Mouse (Mus musculus) myocyte (in vitro differentiated cells): ENCODE measurements around the gene AL607142.1.

Source experiments
- CEBPB ChIP-seq: IDR thresholded peaks from 2 replicates; pipeline ENCODE4 v1.6.1; 2011; ENCODE audit warnings: mild to moderate bottlenecking, moderate library complexity; ENCODE audit not compliant: poor library complexity, insufficient read depth, severe bottlenecking
- E2F4 ChIP-seq: IDR thresholded peaks from one replicate; pipeline ENCODE4 v1.6.1; 2011; ENCODE audit warnings: mild to moderate bottlenecking, control low read depth, moderate library complexity; ENCODE audit not compliant: insufficient read depth
- MAX ChIP-seq: IDR thresholded peaks from one replicate; pipeline ENCODE4 v1.6.1; 2011; ENCODE audit warnings: low read depth, mild to moderate bottlenecking, control low read depth
- MYOD1 ChIP-seq, 3 experiments: IDR thresholded peaks; one replicate each; pipeline ENCODE4 v1.6.1; 2011; ENCODE audit warnings: control low read depth in 2 of 3, low read depth in 2 of 3, mild to moderate bottlenecking in 2 of 3, moderate library complexity in 1 of 3; ENCODE audit not compliant: insufficient read length in 2 of 3, control insufficient read depth in 1 of 3
- MYOG ChIP-seq, 3 experiments: IDR thresholded peaks; one replicate each; pipeline ENCODE4 v1.6.1; 2011; ENCODE audit warnings: control low read depth in 2 of 3, low read depth in 2 of 3, mild to moderate bottlenecking in 2 of 3; ENCODE audit not compliant: insufficient read length in 2 of 3, control insufficient read depth in 1 of 3, insufficient read depth in 1 of 3
- POLR2A ChIP-seq: IDR thresholded peaks from one replicate; pipeline ENCODE4 v1.6.1; 2011; ENCODE audit warnings: low read depth, mild to moderate bottlenecking, control low read depth, moderate library complexity; ENCODE audit not compliant: insufficient read length
- POLR2AphosphoS2 ChIP-seq: IDR thresholded peaks from one replicate; pipeline ENCODE4 v1.6.1; 2011; ENCODE audit warnings: low read depth, control low read depth; ENCODE audit not compliant: insufficient read length
- REST ChIP-seq: IDR thresholded peaks from one replicate; pipeline ENCODE4 v1.6.1; 2011; ENCODE audit warnings: mild to moderate bottlenecking, control low read depth, moderate library complexity; ENCODE audit not compliant: insufficient read depth, insufficient read length
- SRF ChIP-seq: IDR thresholded peaks from one replicate; pipeline ENCODE4 v1.6.1; 2011; ENCODE audit warnings: low read depth; ENCODE audit not compliant: control insufficient read depth, insufficient read length
- TCF12 ChIP-seq: IDR thresholded peaks from one replicate; pipeline ENCODE4 v1.6.1; 2011; ENCODE audit warnings: mild to moderate bottlenecking, control low read depth; ENCODE audit not compliant: poor library complexity, insufficient read depth, severe bottlenecking
- TCF3 ChIP-seq: IDR thresholded peaks from one replicate; pipeline ENCODE4 v1.6.1; 2011; ENCODE audit warnings: low read depth, control low read depth; ENCODE audit not compliant: insufficient read length
- USF1 ChIP-seq: IDR thresholded peaks from one replicate; pipeline ENCODE4 v1.6.1; 2011; ENCODE audit warnings: low read depth, mild to moderate bottlenecking, control low read depth, moderate library complexity

- no peak for TF ChIP-seq POLR2AphosphoS2
- TF ChIP-seq MAX: no peak
- TF ChIP-seq POLR2A: no peak
- TF ChIP-seq TCF12: no peak
- TF ChIP-seq E2F4: no peak
- no peak for TF ChIP-seq MYOD1 (IDR thresholded peaks at IDR 0.05; ENCODE audit: control insufficient read depth in 1 of 3, insufficient read length in 2 of 3, low read depth in 2 of 3)
- TF ChIP-seq CEBPB: no peak
- TF ChIP-seq TCF3: no peak
- TF ChIP-seq USF1: no peak
- TF ChIP-seq REST: no peak
- no peak for TF ChIP-seq MYOG (IDR thresholded peaks at IDR 0.05; ENCODE audit: control insufficient read depth in 1 of 3, insufficient read depth in 1 of 3, insufficient read length in 2 of 3, low read depth in 2 of 3)
- no peak for TF ChIP-seq SRF
Observed at GRCm38 (mm10) chr4:120045131-120045537, 19.7 kb upstream of the AL607142.1 start.
